Mouse (Mus musculus) forebrain, embryonic 16.5 days (tissue): ENCODE measurements around the gene Camk2d. TPM values are rescaled to one million over a fixed set of nuclear protein-coding genes. Genes with fewer than 3 reads are reported as not detected.

Experiments
- ATAC-seq: fragments of 200-750 bp; cut with Nextera tagmentation; 2 replicates; pipeline ENCODE4 v1.8.0; 2017; ENCODE audit warnings: mild to moderate bottlenecking, moderate library complexity
- H3K27ac ChIP-seq: fragments of 300-500 bp; sonication (generic); 2 replicates; pipeline ENCODE4 v1.5.1; 2014; ENCODE audit warnings: low read length, control low read depth
- H3K27me3 ChIP-seq: fragments of 300-500 bp; sonication (generic); replicated peaks from 2 replicates; pipeline ENCODE4 v1.6.1; 2014; ENCODE audit warnings: low read length; ENCODE audit not compliant: control insufficient read depth, insufficient read depth
- H3K36me3 ChIP-seq: fragments of 300-500 bp; sonication (generic); 2 replicates; pipeline ENCODE4 v1.6.1; 2014; ENCODE audit not compliant: control insufficient read depth, insufficient read depth
- H3K4me1 ChIP-seq: fragments of 300-500 bp; sonication (generic); replicated peaks from 2 replicates; pipeline ENCODE4 v1.6.1; 2014; ENCODE audit warnings: low read length; ENCODE audit not compliant: control insufficient read depth, insufficient read depth
- H3K4me2 ChIP-seq: fragments of 300-500 bp; sonication (generic); 2 replicates; pipeline ENCODE4 v1.6.1; 2014; ENCODE audit warnings: mild to moderate bottlenecking, low read length, control low read depth
- H3K4me3 ChIP-seq: fragments of 300-500 bp; sonication (generic); replicated peaks from 2 replicates; pipeline ENCODE4 v1.5.1; 2014; ENCODE audit warnings: mild to moderate bottlenecking, low read length, control low read depth
- H3K9ac ChIP-seq: fragments of 300-500 bp; sonication (generic); replicated peaks from 2 replicates; pipeline ENCODE4 v1.6.1; 2014; ENCODE audit warnings: low read depth, low read length, control low read depth
- H3K9me3 ChIP-seq: fragments of 300-500 bp; sonication (generic); 2 replicates; pipeline ENCODE4 v1.6.1; 2016; ENCODE audit warnings: low read length; ENCODE audit not compliant: control insufficient read depth
- WGBS: fragments of 180-500 bp; shearing (Covaris S2); extraction: QIAGEN DNeasy Blood & Tissue Kit; methylation state at CpG from one replicate; pipeline ENCODE4 v1.1.7; 2014; 5-methylcytosine and 5-hydroxymethylcytosine counted together
- polyA plus RNA-seq: library from polyadenylated mRNA; unstranded; fragments of >200 nt; fragmentation: Nextera tagmentation; extraction: Ambion mirVana; gene quantifications from 2 replicates; pipeline ENCODE4 v1.2.1, GENCODE M21; 2015

Camk2d gene
- polyA plus RNA-seq, 1 experiment from 2014 or later, result 40.6 TPM

DNA sequence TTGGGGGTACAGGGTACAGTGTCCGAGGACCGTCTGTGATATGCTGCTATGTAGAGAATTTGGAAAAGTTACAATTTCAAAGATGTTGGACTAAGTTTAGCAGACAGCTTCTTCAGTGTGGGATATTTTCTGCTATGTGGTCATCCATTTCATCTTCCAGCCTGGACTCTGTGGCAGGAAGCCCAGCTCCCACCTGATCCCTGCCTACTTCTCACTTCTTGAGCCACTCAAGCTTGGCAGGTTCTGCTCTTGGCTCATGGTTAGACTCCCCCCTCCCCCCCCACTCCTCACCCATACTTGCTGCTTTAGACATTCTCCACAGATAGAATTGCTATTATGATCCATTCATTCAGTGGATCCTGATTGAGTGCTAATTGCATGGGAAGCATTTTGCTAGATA is 141.0 kb downstream of the Camk2d start:
- WGBS, result 88% methylated on average over 2 of the region's 2 CpGs
- no peaks in the 10 kb centered on the region for H3K27me3 ChIP-seq
- no peak overlapping the region for H3K9ac ChIP-seq
- ATAC-seq, result no peak
- H3K36me3 ChIP-seq, result no peaks in the 10 kb centered on the region
- H3K9me3 ChIP-seq, result no peaks in the 10 kb centered on the region
- H3K4me1 ChIP-seq, result no peaks in the 10 kb centered on the region
- H3K27ac ChIP-seq, result no peak overlapping the region
- H3K4me2 ChIP-seq, result no peak overlapping the region
- H3K4me3 ChIP-seq, result no peak overlapping the region

GRCm38 (mm10) chr3:126740146-126740545 is 144.0 kb downstream of the Camk2d start:
- no peak overlapping the region for H3K4me3 ChIP-seq
- no peak overlapping the region for H3K4me2 ChIP-seq
- 74% methylated on average over 1 of the region's 1 CpGs for WGBS
- no peak overlapping the region for H3K27ac ChIP-seq
- H3K9ac ChIP-seq, result no peak overlapping the region
- peaks cover 3% of the 10 kb centered on the region for H3K4me1 ChIP-seq
- no peaks in the 10 kb centered on the region for H3K36me3 ChIP-seq
- no peaks in the 10 kb centered on the region for H3K27me3 ChIP-seq
- H3K9me3 ChIP-seq, result no peaks in the 10 kb centered on the region
- ATAC-seq, result no peak

- Histone ChIP-seq H3K4me3 (no peak overlapping the region), H3K4me2 (no peak overlapping the region), H3K27me3 (no peaks in the 10 kb centered on the region), H3K27ac (no peak overlapping the region), H3K9ac (no peak overlapping the region), H3K9me3 (no peaks in the 10 kb centered on the region), H3K36me3 (no peaks in the 10 kb centered on the region), H3K4me1 (peaks cover 11% of the 10 kb centered on the region)
- 59% methylated on average over 3 of the region's 3 CpGs for WGBS
- ATAC-seq, result no peak
Measured at GRCm38 (mm10) chr3:126744432-126745133, 148.5 kb downstream of the Camk2d start.

DNA sequence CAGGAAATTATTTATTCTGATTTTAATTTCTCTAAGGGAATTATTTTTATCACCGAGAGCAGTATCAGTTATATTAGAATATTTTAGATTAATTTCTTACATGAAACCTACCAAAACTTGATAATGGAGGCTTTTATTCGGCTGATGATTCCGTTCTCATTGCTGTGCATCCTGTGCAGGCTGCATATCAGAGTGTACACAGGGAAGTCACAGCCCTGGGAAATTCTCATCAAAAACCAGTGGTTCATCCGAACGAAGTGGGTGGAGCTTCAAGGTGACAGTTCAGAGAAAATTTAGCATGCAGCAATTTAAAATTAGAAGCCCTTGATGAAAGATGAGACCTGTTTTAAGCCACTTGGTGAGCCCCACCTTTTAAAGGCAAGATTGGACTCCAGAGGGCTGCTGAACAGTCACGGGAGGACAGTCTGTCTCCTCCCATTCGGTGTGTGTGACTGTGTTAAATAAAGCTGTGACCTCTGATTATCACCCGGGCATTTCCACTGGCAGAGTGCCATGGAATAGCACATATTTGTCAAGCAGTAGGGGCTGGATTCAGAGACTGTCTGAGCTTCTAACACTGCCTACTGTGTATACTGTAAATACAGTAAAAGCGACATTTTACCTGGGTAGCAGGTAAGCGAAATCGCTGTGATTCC is 150.2 kb downstream of the Camk2d start:
- Histone ChIP-seq H3K27me3 (no peaks in the 10 kb centered on the region), H3K36me3 (no peaks in the 10 kb centered on the region), H3K4me2 (no peak overlapping the region), H3K9ac (no peak overlapping the region), H3K4me1 (peaks cover 11% of the 10 kb centered on the region), H3K27ac (no peak overlapping the region), H3K9me3 (no peaks in the 10 kb centered on the region), H3K4me3 (no peak overlapping the region)
- WGBS, result 64% methylated on average over 11 of the region's 11 CpGs
- ATAC-seq, result no peak

DNA sequence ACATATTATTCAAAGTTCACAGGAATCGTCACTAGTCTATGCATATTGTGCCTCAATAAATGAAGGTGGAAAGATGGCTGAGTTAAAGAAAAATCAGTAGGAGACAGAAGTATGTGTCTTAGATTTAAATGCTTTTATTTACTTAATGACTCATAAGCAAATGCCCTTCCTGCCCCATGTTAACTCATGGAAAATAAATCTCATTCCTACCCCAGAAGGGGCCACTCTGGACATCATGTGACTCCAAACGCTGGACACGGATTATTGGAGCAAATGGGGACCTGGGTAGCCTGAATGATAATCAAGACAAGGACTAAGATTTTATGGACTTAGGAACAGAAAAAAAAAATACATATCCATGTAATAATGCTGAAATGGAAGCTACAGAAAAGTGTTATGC is 151.5 kb downstream of the Camk2d start:
- H3K9me3 ChIP-seq, result no peaks in the 10 kb centered on the region
- H3K27me3 ChIP-seq, result no peaks in the 10 kb centered on the region
- H3K4me2 ChIP-seq, result no peak overlapping the region
- H3K4me1 ChIP-seq, result peaks cover 11% of the 10 kb centered on the region
- no peak for ATAC-seq
- 84% methylated on average over 3 of the region's 3 CpGs for WGBS
- no peak overlapping the region for H3K27ac ChIP-seq
- no peak overlapping the region for H3K4me3 ChIP-seq
- no peaks in the 10 kb centered on the region for H3K36me3 ChIP-seq
- H3K9ac ChIP-seq, result no peak overlapping the region

DNA sequence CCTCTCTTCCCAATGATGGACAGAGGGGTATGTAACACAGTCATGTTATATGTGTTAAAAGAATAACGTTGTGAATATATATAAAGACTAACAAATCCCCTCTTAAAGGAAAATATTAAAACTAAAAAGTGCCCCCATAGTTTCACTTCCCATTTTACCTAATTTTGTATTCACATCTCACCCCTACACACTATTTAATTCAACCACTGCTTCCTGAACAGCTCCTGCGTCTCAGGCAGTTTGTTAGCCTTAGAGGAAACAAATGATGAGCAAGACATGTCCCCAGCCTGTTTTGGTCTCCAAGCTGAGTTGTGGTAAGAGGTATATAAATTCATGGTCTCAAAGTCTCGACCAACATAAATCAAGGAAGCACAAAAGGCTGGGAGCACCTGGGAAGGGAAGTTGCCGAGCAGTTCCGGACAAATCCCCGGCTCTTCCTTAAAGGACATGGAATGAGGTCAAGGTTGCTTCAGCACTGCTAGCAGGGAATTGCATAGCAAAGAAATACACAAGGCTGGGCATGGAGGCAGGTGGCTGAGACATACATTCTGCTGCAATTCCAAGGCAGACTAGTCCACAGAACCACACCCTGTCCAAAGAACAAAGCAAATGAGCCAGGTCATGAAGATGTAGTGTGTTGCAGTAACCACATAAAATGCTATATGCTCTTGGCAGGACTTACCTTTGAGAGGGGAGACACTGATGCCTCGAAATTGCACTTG is 155.4 kb downstream of the Camk2d start:
- H3K36me3 ChIP-seq, result no peaks in the 10 kb centered on the region
- H3K4me2 ChIP-seq, result no peak overlapping the region
- WGBS, result 84% methylated on average over 7 of the region's 7 CpGs
- no peak overlapping the region for H3K27ac ChIP-seq
- no peak overlapping the region for H3K9ac ChIP-seq
- peaks cover 1% of the 10 kb centered on the region for H3K4me1 ChIP-seq
- H3K4me3 ChIP-seq, result no peak overlapping the region
- no peaks in the 10 kb centered on the region for H3K27me3 ChIP-seq
- no peak for ATAC-seq
- H3K9me3 ChIP-seq, result no peaks in the 10 kb centered on the region

GRCm38 (mm10) chr3:126752978-126753377 is 156.9 kb downstream of the Camk2d start:
- H3K27me3 ChIP-seq, result no peaks in the 10 kb centered on the region
- 82% methylated on average over 6 of the region's 6 CpGs for WGBS
- no peak overlapping the region for H3K27ac ChIP-seq
- H3K4me1 ChIP-seq, result no peaks in the 10 kb centered on the region
- H3K4me2 ChIP-seq, result no peak overlapping the region
- H3K9me3 ChIP-seq, result no peaks in the 10 kb centered on the region
- ATAC-seq, result no peak
- H3K4me3 ChIP-seq, result no peak overlapping the region
- no peaks in the 10 kb centered on the region for H3K36me3 ChIP-seq
- H3K9ac ChIP-seq, result no peak overlapping the region

DNA sequence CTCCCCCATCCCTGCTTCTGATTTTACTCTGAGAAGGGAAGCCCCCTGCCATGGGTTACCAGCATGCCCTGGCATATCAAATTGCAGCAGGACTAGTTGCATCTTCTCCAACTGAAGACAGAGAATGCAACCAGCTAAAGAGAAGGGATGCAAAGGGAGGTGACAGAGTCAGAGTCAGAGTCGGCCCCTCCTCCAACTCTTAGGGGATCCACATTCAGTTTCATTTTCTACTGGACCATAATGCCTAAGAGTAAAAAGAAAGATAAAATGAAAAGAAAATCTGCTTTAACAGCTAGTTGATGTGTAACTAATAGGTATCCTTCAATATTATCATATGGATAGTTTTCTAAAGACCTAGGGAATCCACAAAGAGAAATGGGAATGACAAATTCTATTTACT is 162.3 kb downstream of the Camk2d start:
- WGBS, result 88% methylated on average over 1 of the region's 1 CpGs
- H3K27me3 ChIP-seq, result no peaks in the 10 kb centered on the region
- H3K4me1 ChIP-seq, result no peaks in the 10 kb centered on the region
- H3K9ac ChIP-seq, result no peak overlapping the region
- no peak overlapping the region for H3K4me2 ChIP-seq
- no peak overlapping the region for H3K27ac ChIP-seq
- ATAC-seq, result no peak
- H3K9me3 ChIP-seq, result no peaks in the 10 kb centered on the region
- no peak overlapping the region for H3K4me3 ChIP-seq
- no peaks in the 10 kb centered on the region for H3K36me3 ChIP-seq

DNA sequence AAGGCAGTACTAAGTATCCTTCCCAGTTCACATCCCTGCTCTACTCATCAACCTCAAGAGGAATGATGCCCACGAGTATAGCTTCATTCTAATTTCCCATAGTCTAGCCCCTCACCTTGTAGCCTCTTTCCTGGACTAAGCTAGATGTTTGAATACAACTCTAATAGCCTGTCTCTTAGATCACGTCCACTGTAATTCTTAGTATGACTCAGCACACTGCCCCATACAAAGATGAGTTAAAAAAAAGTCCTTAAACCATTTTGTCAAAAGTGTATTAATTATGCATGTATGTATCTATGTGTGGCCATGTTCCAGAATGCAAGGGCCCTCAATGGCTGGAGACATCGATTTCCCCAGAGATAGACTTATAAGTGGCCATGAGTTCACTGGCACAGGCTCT is 164.5 kb downstream of the Camk2d start:
- no peak overlapping the region for H3K4me3 ChIP-seq
- WGBS, result 83% methylated on average over 3 of the region's 3 CpGs
- H3K4me1 ChIP-seq, result no peaks in the 10 kb centered on the region
- no peak for ATAC-seq
- H3K4me2 ChIP-seq, result no peak overlapping the region
- no peaks in the 10 kb centered on the region for H3K36me3 ChIP-seq
- H3K9me3 ChIP-seq, result no peaks in the 10 kb centered on the region
- no peak overlapping the region for H3K9ac ChIP-seq
- no peak overlapping the region for H3K27ac ChIP-seq
- H3K27me3 ChIP-seq, result no peaks in the 10 kb centered on the region
